Mouse (Mus musculus) thymus, postnatal 36 days (tissue): ENCODE results near the gene Nfkbia.

ENCODE experiments used
- DNase-seq, 2 experiments: peaks; one replicate each; pipeline ENCODE4 v3.0.0; 2022; ENCODE audit warnings: mixed read lengths in 2 of 2

Nfkbia gene

GRCm38 (mm10) chr12:55489986-55490721 is 2.3 kb downstream of the Nfkbia start:
- DNase-seq, result peak in 1 of 2 experiments; percentile 38

- peak; percentile 78 to 87 for DNase-seq
Observed at GRCm38 (mm10) chr12:55488661-55489447, 3.6 kb downstream of the Nfkbia start.

- DNase-seq, result no peak
Observed at GRCm38 (mm10) chr12:55487843-55488660, 4.4 kb downstream of the Nfkbia start.

DNA sequence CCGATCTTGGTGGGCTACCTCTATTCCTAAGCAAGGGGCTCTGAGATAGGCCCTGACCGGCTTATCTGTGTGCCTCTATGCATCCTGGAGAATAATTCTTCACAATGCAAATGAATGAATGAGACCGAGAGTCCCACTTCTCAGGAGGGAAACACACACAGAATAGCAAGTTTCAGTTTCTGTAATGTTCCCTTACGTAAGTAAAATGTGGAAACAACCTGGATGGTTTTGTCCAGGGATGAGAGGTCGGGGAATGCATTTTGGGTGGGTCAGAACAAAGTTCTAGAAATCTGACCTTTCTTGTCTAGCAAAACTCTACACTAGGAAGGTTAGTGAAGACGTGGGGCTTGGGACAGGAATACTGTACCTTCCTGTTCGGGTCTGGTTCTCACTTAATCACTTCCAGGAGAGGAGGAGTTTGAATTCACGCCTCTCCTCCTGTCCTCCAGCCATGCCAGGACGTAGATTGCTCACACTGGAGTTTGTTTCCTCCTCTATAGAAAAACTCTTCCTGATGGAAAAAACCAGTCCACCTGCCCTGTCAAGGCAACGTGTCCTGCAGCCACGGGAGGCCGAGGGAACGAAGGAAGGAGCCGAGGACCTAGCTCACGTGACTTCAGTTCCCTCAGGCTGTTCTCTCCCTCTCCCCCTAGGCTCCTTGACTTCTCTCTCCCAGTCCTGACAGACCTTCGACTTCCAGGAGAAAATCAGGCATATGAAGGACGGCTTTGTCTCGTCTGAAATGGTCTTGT is 5.3 kb downstream of the Nfkbia start:
- no peak for DNase-seq

DNA sequence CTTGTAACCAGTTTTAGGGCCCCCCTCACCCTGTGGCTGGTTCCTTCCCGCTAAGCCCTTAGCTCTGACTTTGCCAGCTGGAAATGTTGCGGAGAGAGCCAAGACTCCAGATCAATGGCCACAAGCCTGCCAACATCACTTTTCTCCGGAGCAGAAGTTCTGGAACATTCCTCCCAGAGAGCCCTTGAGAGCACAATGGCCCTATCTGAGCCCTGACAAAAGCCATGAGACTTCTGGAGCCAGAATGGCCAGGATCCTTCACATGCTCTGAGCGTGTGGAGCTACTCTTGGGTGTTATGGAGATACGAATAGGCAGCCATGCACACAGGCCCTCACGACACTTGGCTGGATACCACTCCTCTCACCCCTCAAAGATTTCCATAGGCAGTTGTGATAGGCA is 7.6 kb downstream of the Nfkbia start:
- DNase-seq, result no peak

- DNase-seq, result no peak
Observed at GRCm38 (mm10) chr12:55484079-55484774, 8.2 kb downstream of the Nfkbia start.

GRCm38 (mm10) chr12:55483591-55483990 is 8.9 kb downstream of the Nfkbia start:
- no peak for DNase-seq

DNA sequence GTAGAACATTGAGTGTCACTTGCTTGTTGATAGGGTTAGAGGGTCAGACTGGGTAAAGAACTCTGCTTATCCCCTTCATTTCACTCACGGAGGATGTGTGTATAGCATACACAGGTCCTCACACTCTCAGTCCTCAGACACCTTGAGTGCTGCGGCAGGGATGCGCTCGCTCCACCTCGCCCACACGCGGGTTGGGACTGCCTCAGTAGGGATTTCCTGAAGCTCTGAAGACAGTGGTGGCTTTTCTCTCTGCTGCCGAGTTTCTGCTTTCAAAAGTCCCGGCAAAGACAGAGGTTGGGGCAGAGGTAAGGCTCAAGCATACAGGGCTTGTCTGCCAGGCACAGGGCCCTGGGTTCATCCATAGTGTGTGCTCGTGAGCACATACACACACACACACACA is 9.7 kb downstream of the Nfkbia start:
- DNase-seq, result peak in 1 of 2 experiments; percentile 49

DNA sequence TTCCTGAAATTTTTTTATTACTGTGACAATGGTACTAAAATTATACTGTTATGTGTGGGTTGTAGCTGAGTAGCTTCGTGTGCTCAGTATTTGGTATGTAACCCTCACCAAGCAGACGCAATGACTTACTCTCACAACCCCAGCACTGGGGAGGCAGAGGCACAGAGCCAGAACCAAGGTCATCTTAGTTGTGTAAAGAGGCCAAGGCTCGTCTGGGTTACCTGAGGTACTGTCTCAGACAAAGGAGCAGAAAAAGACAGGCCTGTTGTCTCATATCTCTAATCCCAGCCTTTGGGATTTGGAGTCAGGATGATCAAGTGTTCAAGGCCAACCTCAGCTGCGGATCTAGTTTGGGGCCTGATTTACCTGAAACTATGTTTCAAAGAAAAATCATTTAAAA is 10.7 kb downstream of the Nfkbia start:
- no peak for DNase-seq

DNA sequence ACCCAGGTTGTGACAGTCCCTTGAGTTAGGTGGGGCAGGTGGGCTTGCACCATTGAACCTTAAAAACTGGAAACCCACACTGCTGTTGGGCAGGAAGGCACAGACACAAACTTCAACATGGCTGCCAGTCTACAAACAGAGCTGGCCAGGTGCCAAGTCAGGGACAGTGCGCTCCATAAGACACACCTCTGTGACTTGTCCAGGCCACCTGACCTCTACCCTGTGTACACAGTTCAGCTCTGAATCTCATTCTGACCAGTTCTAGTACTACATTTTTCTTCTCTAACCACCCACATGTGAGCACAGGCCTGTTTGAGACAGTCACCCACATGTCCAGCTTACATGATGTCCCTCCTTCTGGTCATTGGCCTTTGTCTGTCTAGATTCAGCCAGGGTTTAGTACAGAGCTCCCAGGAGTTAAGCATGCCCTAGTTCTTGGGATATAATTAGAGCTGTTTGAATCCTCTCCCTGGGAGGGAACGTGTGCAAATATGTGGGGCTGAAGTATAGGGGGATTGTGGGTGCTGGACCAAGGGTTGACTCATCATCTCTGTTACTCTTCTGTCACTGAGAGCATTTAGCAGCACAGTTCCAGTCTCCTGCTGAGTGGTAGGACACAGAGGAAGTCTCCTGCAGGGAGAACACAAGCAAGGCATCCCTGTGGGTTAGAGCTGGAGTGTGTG is 11.8 kb downstream of the Nfkbia start:
- no peak for DNase-seq

DNA sequence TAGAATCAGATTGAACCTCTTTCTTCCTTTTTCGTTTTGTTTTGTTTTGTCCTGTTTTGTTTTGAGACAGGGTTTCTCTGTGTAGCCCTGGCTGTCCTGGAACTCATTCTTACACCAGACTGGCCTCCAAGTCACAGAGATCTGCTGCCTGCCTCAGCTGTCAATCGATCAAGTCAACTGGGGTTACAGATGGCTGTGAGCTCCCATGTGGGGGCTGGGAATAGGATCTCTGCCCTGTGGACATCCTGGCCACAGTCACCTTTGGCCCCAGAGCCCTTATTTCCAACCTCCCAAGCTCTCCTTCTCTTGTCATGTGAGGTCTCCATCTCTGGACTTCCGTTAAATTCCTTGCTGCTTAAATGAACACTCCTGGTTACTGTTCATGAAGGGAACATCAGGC is 13.5 kb downstream of the Nfkbia start:
- DNase-seq, result no peak

DNA sequence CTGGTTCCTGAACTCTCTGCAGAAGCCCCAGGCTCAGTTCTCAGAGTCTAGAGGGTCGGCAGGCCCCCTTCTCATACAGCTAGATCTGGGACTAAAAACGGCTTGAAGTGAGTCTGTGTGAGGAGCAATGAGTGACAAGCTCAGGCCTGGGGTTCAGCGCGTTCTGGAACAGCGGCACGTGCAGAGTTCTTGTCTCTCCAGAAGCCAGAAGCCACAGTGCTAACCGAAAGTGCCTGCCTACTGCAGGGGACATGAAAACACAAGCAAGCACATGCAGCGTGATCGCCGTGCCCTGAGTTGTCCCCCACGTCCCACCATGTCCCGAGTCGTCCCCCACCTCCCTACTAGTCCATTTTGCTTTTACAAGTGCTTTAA is 18.3 kb downstream of the Nfkbia start:
- peak in 1 of 2 experiments; percentile 61 for DNase-seq

GRCm38 (mm10) chr12:55473250-55474208 is 18.9 kb downstream of the Nfkbia start:
- no peak for DNase-seq

DNA sequence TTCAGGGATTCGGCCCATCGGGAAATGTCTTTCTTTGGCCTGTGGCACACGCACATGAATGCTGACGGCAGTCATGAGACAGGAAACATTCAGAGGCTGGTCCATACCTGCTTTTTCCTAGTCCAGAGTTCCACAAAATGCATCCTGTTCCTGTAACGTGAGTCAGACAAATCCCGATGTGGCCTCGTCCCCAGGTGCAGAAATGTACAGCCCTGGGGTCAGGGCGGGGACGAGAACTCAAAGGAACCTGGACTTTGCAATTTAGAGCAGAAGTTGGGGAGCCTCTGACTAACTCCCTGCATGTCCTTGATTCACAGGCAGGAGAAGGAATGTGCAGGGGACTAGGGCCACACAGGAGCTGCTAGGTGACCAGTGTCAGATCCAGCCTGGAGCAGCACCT is 21.1 kb downstream of the Nfkbia start:
- no peak for DNase-seq

DNA sequence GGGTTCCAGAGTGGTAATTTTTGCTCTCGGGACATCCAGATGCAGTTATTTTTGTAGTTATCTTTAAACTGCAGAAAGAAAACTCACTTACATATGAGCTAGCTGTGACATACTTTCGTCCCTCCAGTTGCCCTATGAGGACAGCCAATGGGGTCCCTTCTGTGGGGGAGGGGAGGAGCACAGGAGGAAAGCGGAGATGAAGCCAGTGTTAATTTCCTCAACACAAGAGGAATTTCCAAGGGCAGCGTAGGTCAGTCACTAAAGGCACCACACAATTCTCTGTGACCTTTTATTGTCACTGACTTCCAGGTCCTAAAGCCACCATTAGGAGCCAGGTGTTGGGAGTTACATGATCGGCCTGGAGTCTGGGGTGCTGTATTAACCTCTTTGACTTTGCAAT is 22.0 kb downstream of the Nfkbia start:
- DNase-seq, result no peak

- DNase-seq, result peak in 1 of 2 experiments; percentile 40
Observed at GRCm38 (mm10) chr12:55467331-55468180, 24.9 kb downstream of the Nfkbia start.

- DNase-seq, result no peak
Observed at GRCm38 (mm10) chr12:55466816-55467215, 25.6 kb downstream of the Nfkbia start.

DNA sequence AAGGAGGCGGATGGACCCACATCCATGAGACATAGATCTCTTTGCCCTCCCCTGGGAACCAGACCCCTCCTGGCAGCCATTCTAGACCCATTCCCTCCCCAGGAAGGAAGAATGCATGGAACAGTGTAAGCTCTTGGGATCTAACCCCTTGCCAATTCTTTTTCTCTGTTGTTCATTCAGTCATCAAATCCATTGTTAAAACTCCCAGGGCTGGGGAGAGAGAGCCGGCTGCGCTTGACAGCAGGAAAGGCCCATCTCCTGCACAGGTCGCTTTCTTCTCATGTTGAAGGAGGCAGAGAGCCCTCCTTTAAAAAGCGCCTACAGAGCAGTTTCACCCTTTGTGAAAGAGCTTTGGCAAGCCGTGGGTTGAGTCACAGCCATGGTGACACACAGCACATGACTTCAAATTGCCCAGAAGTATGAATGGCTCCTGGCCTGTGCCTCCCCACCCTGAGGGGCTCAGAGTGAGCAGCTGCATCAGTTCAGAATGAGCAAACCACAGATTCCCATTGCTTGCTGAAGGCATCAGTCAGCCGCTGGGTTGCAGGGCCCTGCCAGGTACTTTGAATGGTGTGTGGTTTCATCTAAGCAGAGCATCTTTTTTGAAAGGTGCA is 26.3 kb downstream of the Nfkbia start:
- peak; percentile 81 to 91 for DNase-seq
